Mouse (Mus musculus): ENCODE data around the gene Cstb. TPM values are rescaled to one million over a fixed set of nuclear protein-coding genes. Genes with fewer than 3 reads are reported as not detected.

The Cstb gene
- polyA plus RNA-seq (2015; fragmentation: Nextera tagmentation; extraction: Ambion mirVana), result 618 and 785 TPM in 2 replicates

GRCm38 (mm10) chr10:78425181-78426041 is at the start of gene Cstb:
TSS of gene Cstb (plus strand) at chr10:78425669.

DNA sequence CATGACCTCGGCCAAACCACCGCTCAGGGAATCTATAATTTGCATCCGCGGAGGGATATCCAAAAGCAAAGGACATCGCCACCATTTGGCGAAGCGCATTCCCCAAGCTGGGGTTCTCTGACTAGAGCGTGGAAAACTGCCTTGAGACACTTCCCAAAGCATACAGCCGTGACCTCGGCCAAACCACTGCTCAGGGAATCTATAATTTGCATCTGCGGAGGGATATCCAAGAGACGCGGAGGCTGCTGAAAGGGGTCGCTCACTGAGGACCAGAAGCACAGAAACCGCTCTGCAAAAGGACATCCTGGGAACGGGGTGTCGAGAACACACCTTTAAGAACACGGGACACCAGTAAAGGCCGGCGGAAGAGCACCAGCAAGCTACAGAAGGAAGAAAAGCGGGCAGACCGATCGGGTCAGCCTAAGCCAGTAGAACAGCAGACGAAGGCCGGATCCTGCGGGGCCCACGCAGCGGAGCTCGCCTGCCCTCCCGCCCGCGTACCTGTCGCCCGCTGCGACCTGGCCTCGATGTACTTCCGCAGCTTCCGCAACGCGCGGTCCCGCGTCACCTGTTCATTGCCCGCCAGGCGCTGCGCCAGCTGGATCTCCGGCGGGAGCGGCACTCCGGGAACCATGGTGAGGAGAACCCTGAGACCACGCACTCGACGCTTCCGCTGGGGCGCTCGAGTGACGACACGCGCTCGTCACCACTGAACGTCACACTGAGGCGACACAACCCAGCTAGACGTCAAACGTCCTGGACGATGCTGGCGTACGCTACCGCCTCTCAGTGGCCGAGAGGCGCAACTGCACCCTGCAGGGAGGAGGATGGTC is 12.9 kb upstream of the Cstb start, which contains the start of gene Rrp1:
Gene Rrp1 (minus strand): TSS at position 725 of the 833 bp plus-strand sequence.

DNA sequence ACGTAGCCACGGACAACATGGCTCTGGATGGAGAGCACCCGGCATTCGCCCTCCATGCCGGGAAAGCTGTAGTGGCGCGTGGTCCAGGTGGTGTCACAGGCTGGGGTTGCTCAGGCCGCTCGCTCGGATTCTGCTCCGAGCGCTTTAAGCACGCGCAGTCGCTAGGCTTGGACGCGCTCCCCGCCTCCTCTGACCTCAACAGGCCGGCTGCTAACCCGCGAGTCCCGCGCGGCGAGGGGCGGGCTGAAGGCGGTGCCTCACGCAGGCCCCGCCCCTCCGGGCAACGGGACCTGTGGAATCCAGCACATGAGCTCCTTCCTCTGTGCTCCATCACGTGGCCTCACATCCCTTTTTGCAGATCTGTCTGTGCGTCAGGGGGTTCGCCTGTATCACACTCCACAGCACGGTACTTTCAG is 39.3 kb downstream of the Cstb start, which contains the start of gene Pdxk:
Gene Pdxk (minus strand): TSS at position 184 of the 416 bp plus-strand sequence.

Small RNA genes within 50 kb of the gene (microRNA-seq; reads per million reads assigned to microRNA genes)
- gene Mir6410 (ENCODE audit: borderline replicate concordance, insufficient number of aligned reads), result not detected
- 1.4 reads per million for gene Mir6907 (ENCODE audit: borderline replicate concordance, insufficient number of aligned reads)
- gene Mir6908 (ENCODE audit: borderline replicate concordance, insufficient number of aligned reads), result not detected

Other genes starting within 250 kb of the Cstb start
- gene Pwp2, start 240.5 kb upstream of the Cstb start, polyA plus RNA-seq (2015; fragmentation: Nextera tagmentation; extraction: Ambion mirVana), result 6.9 and 9.8 TPM in 2 replicates
- gene Trappc10, start 181.0 kb upstream of the Cstb start, polyA plus RNA-seq (2015; fragmentation: Nextera tagmentation; extraction: Ambion mirVana), result 14.5 and 20.9 TPM in 2 replicates
- gene Agpat3, start 73.2 kb upstream of the Cstb start, polyA plus RNA-seq (2015; fragmentation: Nextera tagmentation; extraction: Ambion mirVana), result 102 and 142 TPM in 2 replicates
- 157 and 202 TPM in 2 replicates for gene Rrp1, start 12.6 kb upstream of the Cstb start, polyA plus RNA-seq (2015; fragmentation: Nextera tagmentation; extraction: Ambion mirVana)
- gene Pdxk, start 39.3 kb downstream of the Cstb start, polyA plus RNA-seq (2015; fragmentation: Nextera tagmentation; extraction: Ambion mirVana), result 8.3 and 8.5 TPM in 2 replicates
- not detected in 2 replicates for gene Olfr1358, start 91.8 kb downstream of the Cstb start, polyA plus RNA-seq (2015; fragmentation: Nextera tagmentation; extraction: Ambion mirVana)
- gene Ilvbl, start 148.7 kb downstream of the Cstb start, polyA plus RNA-seq (2015; fragmentation: Nextera tagmentation; extraction: Ambion mirVana), result 55.1 and 72.3 TPM in 2 replicates
- gene Syde1, start 166.3 kb downstream of the Cstb start, polyA plus RNA-seq (2015; fragmentation: Nextera tagmentation; extraction: Ambion mirVana), result 10.9 and 14.5 TPM in 2 replicates
- gene Olfr1357, start 192.4 kb downstream of the Cstb start, polyA plus RNA-seq (2015; fragmentation: Nextera tagmentation; extraction: Ambion mirVana), result not detected in 2 replicates

Data from adrenal gland, postnatal 0 days (tissue).